Mouse (Mus musculus): ENCODE data around the gene Baz2b.
"Not testable (repeated sequence)": the region's sequence is repeated elsewhere in the genome, so short reads cannot be mapped to it uniquely, and the experiment has no call there.

The Baz2b gene

GRCm38 (mm10) chr2:60200051-60200562 is 9.5 kb downstream of the Baz2b start:
- in situ Hi-C loops (cut with MboI), result no loop called here

GRCm38 (mm10) chr2:60196841-60197240 is 12.8 kb downstream of the Baz2b start:
- in situ Hi-C loops (cut with MboI), result no loop called here

- in situ Hi-C loops (cut with MboI), result no loop called here
Measured at GRCm38 (mm10) chr2:60181696-60182095, 27.9 kb downstream of the Baz2b start.

- in situ Hi-C loops (cut with MboI), result no loop called here
Measured at GRCm38 (mm10) chr2:60177490-60177889, 32.1 kb downstream of the Baz2b start.

GRCm38 (mm10) chr2:60176087-60176486 is 33.6 kb downstream of the Baz2b start:
- in situ Hi-C loops (cut with MboI), result no loop called here

- in situ Hi-C loops (cut with MboI), result no loop called here
Measured at GRCm38 (mm10) chr2:60175078-60175477, 34.6 kb downstream of the Baz2b start.

- in situ Hi-C loops (cut with MboI), result loop anchor here (5.0 kb wide), 1 partner anchor 46 kb away; no protein-coding TSS in a partner anchor
Measured at GRCm38 (mm10) chr2:60173595-60173994, 36.0 kb downstream of the Baz2b start.

GRCm38 (mm10) chr2:60173190-60173589 is 36.4 kb downstream of the Baz2b start:
- in situ Hi-C loops (cut with MboI), result loop anchor here (5.0 kb wide), 1 partner anchor 46 kb away; no protein-coding TSS in a partner anchor

GRCm38 (mm10) chr2:60172531-60172914 is 37.1 kb downstream of the Baz2b start:
- in situ Hi-C loops (cut with MboI), result loop anchor here (5.0 kb wide), 1 partner anchor 45 kb away; no protein-coding TSS in a partner anchor

- in situ Hi-C loops (cut with MboI), result loop anchor here (5.0 kb wide), 1 partner anchor 45 kb away; no protein-coding TSS in a partner anchor
Measured at GRCm38 (mm10) chr2:60171786-60172530, 37.7 kb downstream of the Baz2b start.

GRCm38 (mm10) chr2:60166878-60167277 is 42.8 kb downstream of the Baz2b start:
- in situ Hi-C loops (cut with MboI), result no loop called here

GRCm38 (mm10) chr2:60165679-60166078 is 44.0 kb downstream of the Baz2b start:
- in situ Hi-C loops (cut with MboI), result no loop called here

GRCm38 (mm10) chr2:60163744-60164143 is 45.9 kb downstream of the Baz2b start:
- in situ Hi-C loops (cut with MboI), result no loop called here

- in situ Hi-C loops (cut with MboI), result no loop called here
Measured at GRCm38 (mm10) chr2:60152481-60152880, 57.2 kb downstream of the Baz2b start.

GRCm38 (mm10) chr2:60148651-60149050 is 61.0 kb downstream of the Baz2b start:
- in situ Hi-C loops (cut with MboI), result no loop called here

GRCm38 (mm10) chr2:60147428-60147827 is 62.2 kb downstream of the Baz2b start:
- in situ Hi-C loops (cut with MboI), result no loop called here

GRCm38 (mm10) chr2:60145742-60146141 is 63.9 kb downstream of the Baz2b start:
- in situ Hi-C loops (cut with MboI), result no loop called here

GRCm38 (mm10) chr2:60143383-60143782 is 66.3 kb downstream of the Baz2b start:
- in situ Hi-C loops (cut with MboI), result no loop called here

- in situ Hi-C loops (cut with MboI), result no loop called here
Measured at GRCm38 (mm10) chr2:60142281-60142680, 67.4 kb downstream of the Baz2b start.

GRCm38 (mm10) chr2:60138751-60139162 is 70.9 kb downstream of the Baz2b start:
- in situ Hi-C loops (cut with MboI), result no loop called here

- in situ Hi-C loops (cut with MboI), result no loop called here
Measured at GRCm38 (mm10) chr2:60135796-60136195, 73.8 kb downstream of the Baz2b start.

- in situ Hi-C loops (cut with MboI), result not testable (repeated sequence)
Measured at GRCm38 (mm10) chr2:60134958-60135357, 74.7 kb downstream of the Baz2b start.

- in situ Hi-C loops (cut with MboI), result no loop called here
Measured at GRCm38 (mm10) chr2:60133072-60133471, 76.6 kb downstream of the Baz2b start.

All from mature B cell (primary cell).